Mouse (Mus musculus): ENCODE data around the gene Prrc2a. TPM values are rescaled to one million over a fixed set of nuclear protein-coding genes. Genes with fewer than 3 reads are reported as not detected.

Gene Prrc2a
- 1,544 and 3,522 TPM in 2 replicates for polyA plus RNA-seq (2012; ENCODE audit: low replicate concordance)

DNA sequence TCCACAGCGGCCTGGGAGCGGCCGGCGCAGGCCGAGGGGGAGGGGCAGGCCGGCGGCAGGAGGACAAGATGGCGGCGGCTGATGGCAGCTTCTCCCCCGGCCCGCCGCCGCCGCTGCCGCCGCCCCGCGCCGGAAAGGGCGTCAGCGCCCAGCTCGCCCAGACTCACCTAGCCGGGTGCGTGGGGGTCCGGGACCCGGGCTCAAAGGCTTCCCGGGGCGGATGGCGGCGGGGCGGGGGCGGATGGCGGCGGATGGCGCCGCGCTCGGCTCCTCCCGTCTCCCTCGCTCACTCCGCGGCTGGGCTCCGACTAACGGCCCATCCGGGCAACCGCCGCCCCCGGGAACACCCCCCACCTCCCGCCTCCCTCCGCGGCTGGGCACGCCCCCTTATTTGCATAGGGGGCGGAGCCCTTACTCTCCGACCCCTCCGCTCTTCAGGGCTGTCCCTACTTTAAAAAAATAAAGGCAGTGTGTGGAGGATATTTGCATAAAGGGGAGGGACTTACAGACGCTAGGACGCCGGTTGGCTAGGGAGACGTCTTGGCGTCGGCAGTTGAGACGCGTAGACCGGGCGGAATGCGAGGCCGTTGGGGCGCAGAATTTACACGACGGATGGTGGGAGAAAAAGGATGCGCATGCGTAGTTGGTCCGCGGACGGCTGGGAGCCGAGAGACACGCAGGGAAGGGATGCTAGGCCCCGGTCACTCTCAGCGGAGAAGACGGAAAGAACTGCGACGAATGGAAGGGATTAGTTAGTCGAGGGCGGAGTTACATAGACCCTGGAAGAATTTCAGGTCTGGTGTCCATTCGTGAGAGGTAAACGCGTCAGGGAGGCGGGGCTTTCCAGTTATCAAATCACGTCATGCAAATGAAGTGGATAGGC, at the start of gene Prrc2a:
TSS of gene Prrc2a (minus strand) at position 330 of the 883 bp plus-strand sequence.

DNA sequence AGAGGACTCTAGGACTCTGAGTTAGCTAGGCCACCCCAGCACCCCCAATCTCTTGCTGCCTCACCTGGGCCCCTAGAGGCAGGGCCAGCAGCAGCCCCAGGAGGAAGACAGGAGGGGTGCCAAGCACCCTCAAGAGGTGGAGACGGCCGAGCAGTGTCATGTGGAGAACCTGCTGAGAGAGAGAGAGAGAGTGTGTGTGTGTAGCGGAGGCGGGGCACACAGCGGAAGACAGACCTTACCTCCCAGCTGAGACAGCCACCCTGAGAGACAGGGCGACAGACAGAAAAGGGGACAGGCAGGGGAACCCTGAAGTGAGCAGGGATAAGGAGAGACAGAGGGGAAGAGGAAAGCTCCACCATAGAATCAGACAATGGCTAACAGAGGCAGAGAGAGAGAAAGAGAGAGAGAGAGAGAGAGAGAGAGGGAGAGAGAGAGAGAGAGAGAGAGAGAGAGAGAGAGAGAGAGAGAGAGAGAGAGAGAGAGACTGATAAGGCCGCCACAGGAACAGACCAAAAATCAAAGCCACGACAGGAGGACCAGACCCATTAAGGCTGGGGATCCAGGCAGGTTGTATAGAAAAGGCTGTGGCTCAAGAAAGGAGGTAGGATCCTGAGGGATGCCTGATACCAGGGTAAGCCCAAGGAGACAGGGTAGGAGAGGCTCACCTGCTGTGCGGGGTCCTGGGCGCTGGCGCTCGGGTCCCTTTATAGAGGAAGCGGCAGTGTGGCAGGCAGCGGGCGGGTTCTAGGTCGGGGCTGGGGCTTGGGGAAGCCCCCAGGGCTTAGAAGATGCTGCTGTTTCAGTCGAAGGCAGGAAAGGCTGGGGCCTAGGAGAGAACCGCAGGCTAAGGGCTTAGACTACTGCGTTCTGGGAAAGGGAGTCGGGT, 40.0 kb upstream of the Prrc2a start, which contains the start of gene Lta:
TSS of gene Lta (minus strand) at position 858 of the 886 bp plus-strand sequence.

DNA sequence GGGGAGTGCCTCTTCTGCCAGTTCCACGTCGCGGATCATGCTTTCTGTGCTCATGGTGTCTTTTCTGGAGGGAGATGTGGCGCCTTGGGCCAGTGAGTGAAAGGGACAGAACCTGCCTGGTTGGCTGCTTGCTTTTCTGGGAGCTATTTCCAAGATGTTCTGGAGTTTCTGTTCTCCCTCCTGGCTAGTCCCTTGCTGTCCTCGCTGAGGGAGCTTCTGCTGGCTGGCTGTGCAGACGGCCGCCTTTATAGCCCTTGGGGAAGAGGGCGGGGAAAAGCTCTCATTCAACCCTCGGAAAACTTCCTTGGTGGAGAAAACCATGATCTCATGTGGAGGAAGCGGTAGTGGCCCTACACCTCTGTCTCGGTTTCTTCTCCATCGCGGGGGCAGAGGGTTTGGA, 37.1 kb upstream of the Prrc2a start, which contains the start of gene Tnf:
TSS of gene Tnf (minus strand) at position 221 of the 400 bp plus-strand sequence.

DNA sequence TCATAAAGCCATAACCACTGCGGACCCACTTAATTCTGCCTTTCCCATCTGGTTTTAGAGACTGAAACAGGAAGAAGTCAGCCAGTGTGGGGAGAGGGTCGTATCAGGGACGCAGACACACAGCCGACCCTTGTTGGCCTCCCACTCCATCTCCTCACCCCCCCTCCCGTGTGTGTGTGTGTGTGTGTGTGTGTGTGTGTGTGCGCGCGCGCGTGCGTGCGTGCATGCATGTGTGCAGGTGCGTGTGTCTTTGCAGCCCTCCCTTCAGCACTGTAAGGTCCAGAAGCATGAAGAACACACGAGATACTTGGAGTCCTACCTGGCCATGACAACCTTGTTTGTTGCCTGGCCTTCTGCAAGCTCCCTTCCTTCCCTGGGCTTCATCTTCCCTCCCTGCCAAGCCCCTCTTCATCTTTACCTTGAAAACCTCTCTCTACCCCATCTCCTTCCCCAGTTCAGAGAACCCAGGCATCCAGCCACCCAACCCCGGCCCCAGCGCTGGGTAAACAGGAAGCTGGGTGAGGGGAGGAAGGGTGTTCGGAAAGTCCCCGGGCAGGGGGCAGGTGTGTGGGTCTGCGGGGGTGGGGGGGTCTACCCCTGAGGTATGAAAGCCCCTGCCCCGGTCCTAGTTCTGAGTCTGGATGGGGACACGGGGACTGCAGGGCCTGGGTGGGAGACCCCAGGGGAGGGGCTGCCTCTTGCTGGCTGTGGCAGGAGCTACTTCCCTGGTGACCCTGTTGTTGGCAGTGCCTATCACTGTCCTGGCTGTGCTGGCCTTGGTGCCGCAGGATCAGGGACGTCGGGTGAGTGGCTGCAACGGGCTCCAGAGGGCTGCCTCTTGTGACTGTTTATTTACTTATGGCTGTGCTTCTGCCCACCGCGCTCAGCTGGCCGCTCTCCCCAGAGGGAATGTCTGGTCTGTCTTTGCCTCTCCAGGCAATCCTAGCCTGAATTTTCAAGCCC, 29.5 kb upstream of the Prrc2a start, which contains the start of gene Ltb:
TSS of gene Ltb (plus strand) at position 559 of the 963 bp plus-strand sequence.

DNA sequence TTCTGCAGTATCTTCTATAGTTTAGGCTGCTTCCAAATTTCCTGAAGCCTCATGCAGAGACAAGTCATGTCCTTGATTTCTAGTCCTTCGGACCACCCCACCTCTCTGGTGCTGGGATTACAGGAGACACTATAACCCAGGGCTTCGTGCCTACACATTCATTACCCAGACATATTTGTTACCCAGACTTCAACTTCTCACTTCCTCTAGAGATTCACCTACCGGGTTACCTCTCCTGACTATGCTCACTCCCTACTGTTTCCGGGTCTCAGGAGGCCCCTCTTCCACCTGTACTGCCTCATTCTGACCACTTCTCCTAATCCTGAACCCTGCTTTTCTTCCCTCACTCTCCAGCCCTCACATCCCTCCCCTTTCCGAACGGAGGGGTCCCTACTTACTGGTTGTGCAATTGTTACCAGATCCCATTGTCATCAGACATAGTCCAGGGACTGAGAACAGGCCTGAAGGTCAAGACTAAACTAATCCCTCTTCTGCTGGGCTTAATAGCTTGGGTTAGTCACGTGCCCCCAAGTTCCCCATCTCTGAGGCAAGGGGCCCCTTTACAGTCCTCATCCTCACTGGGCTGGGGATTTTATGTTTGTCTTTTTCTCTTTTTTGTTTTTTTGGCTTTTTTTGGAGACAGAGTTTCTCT, 23.4 kb upstream of the Prrc2a start, which contains the start of gene Lst1:
TSS of gene Lst1 (minus strand) at position 481 of the 652 bp plus-strand sequence.

DNA sequence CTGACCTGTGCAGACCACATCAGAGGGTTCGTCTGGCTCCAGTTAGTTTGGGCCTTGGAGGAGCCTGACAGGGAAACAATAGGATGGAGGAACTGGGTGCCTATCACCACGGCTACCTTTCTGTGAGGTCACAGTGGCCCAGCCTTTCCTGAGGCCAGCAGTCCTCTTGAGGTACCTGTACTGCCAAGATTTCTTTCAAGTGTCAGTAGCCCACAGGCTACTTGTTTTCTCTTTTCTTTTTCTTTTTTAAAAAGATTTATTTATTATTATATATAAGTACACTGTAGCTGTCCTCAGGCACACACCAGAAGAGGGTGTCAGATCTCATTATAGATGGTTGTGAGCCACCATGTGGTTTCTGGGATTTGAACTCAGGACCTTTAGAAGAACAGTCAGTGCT, 11.3 kb upstream of the Prrc2a start, which contains the start of gene Aif1:
TSS of gene Aif1 (minus strand) at position 101 of the 400 bp plus-strand sequence.

DNA sequence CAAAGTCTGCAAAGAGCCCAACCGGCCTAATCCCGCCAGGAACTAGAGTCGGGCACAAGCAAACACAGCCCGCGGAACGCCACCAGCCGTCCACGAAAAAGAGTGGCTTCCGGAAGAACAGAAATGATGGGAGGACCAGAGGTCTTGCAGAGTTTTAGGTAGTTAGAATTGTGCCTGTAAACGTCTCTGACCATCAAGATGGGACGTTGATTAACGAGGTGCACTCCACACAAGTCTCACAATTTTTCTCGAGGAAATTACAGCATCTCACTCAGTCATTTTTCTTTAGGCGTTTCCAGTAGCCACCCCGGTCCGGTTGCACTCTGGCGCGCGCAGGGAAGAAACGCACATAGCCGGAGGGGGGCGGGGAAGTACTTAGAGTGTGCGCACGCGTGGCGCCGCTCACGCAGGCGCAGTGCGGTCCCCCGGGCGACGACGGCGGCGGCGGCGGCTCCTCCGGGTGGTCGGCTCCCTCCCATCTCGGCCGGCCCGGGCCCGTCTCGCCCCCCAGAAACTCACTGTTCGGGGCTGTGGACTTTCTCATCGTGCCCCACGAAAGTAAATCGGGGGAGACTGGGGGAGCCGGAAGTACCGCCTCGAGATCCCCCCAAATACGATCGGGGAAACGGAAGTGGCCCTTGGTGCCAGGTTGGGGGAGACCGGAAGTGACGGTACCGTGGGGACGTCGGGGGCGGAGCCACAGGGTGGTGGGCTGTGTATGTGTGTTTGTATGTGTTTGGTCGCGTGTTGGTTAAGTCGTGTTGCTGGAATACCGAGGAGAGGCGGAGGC, 29.7 kb downstream of the Prrc2a start, which contains the start of gene Bag6:
TSS of gene Bag6 (plus strand) at position 378 of the 790 bp plus-strand sequence.

DNA sequence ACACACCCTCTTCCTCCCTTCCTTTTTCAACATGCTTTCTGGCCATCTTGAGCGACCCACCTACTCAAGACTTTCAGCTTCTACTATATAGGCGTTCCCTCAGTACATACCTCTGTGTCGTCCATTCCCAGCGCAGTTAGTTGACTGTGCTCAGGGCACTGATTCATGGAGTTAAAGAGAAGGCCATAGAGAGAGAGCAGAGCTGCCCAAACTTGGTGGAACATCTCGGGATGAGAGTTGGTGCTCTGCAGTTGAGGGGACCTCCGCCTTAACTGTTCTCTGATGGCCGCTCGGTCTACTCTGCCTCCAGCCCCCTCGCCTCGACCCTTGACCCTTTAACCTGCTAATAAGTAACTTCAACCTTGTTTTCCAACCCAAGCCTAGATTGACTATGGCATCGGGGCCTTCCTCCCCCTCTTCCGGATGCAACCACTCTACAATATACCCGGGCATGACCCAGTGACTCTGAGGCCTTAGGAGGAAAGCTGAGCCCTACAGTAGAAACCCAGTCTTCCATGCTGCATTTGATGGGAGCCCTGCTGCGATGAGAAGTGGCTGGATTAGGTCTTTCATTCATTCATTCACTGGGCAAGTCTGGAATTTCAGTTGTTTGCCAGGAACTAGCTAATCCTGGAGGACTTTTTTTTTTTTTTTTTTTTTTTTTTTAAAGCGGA, 33.1 kb downstream of the Prrc2a start, which contains the start of gene Apom:
TSS of gene Apom (minus strand) at position 551 of the 674 bp plus-strand sequence.

DNA sequence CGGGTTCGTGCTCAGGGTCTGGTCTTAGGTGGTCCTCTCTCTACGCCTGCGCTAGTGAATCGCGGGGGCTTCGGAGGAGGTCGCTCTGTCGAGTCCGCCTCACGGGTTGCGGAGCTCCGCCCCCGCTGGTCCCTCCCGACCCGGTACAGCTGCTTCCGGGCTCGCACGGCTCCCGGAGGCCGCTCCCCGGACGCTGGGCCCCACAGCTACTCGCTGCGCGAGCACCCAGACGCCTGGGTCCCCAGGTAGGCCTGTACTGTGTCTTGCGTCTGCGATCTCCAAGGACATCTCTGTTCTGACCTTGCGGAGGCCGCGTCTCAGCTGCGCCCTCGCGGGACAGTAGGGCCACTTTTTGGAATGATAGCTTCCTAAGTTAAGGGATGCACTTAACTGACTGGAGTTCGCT, 38.5 kb downstream of the Prrc2a start, which contains the start of gene D17H6S53E:
TSS of gene D17H6S53E (plus strand) at position 168 of the 406 bp plus-strand sequence.

DNA sequence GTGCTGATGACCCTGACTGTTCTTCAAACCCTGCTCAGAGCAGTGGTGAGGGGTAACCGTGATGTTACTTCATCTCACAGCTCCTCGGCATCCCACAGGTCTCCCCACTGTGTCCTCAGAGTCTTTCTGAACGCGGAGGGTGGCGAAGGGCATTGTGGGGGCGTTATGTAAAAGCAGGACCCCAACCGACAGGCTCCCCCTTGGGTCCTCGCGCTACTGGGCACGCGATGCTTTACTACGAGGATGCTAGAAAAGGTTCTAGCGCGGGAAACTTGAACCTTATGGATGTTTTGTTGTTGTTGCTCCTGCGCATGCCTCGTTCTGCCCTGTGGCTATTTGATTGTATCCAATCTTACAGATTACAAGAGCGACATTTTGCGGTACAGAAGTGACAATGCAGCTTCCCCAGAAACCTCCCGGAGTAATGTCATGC, 42.8 kb downstream of the Prrc2a start, which contains the start of gene Csnk2b:
TSS of gene Csnk2b (minus strand) at position 183 of the 433 bp plus-strand sequence.

DNA sequence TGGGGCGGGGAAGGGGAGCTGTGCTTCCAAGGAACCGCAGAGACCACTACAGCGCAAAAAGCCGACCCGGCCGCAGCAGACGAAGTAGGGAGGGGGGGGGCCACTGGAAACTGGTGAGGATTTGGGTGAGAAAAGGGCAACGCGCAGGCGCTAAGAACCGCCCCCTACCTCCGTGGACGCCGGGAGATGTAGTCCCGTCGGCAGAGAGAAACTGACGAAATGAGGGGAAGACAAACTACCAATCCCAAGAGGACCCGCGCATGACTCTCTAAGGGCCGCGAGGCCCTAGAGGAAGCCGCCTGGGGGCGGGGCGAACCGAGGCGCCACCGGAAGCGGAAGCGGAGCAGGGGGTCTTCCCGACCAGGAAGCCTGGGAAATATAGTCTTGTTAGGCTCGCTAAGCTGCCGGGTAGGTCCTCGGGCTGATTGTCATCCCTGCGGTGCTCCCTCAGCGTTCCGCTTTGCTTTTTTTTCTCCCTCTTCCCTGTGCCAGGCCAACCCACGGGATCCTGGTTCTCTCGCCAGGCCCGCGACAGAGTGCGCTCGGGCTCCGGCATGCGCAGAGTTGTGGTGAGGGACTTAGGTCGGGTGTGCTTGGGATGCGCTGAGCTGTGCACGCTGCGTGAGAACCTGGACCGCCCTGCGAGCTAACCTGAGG, 43.4 kb downstream of the Prrc2a start, which contains the start of gene Gpank1:
TSS of gene Gpank1 (plus strand) at position 313 of the 657 bp plus-strand sequence.

DNA sequence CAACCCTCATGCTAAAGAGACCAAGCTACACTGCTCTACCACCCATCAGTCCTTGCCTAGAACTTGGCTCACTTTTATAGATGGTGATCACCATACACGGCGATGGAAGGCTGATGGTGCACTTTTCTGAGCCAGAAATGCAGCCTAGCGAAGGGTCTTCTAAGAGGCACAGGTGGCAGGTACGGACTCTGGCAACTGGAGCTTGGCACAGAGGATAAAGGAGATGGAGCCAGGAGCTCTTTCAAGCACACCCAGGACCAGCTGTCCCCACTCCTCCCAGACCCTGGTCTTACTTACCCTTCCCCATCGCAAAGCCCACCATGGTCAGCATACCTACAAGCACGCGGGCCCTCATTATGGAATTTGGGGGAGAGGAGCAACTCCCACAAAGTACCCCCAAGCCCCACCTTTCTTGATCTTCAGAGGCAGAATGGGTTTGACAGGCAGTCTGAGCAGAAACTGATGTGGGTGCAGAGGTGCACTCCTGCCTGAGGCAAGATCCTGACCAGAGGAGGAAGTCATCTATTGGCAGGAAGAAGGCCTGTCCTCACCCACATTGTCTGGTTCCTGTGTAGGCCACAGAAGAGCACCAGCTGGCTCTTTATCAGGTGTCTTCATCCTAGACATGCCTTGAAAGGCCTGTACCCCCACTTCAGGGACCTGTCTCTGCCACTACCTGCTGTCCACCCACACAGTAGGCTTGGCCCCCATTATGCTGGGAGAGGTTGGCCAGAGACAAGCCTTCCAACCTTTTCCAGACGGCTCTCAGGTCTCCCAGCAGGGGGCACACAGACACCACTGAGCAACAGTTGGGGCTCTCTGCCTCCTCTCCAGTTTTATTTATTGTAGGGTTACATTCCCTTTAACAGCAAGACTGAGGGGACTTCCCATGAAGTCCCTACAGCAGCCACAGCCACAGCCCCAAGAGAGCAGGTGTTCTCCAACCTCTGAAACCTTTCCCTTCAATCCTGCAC, 49.4 kb downstream of the Prrc2a start, which contains the start of gene Ly6g5b:
TSS of gene Ly6g5b (minus strand) at position 383 of the 974 bp plus-strand sequence.

DNA sequence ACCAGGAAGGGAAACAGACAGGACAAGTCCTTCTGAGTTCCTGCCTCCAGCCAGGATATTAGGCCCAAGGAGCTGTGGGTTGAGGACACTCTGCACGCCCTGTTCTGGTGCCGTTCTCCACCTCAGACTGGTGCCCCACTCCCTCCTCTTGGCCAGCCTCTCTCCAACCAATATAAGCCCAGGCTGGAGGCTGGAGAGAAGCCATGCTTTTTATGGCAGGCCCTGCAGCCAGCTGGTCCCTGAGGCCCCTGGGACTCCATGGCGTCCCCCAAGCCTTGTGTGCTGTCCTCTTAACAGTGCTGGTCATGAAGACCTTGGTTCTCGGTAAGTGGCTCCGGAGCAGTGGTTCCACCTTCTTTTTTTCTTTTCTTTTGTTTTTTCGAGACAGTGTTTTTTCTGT, 56.6 kb downstream of the Prrc2a start, which contains the start of gene Ly6g5c:
TSS of gene Ly6g5c (plus strand) at position 183 of the 400 bp plus-strand sequence.

